Comparison of ENCODE assay signal across 8 mouse cellular contexts in genomic region chr11:48825979-48826751, GRCm38 (mm10). TPM values are rescaled to one million over a fixed set of nuclear protein-coding genes. Genes with fewer than 3 reads are reported as not detected.
A peak's percentile ranks its signal among the peaks of the same experiment; 100 is the strongest.
DNase-seq lines count a peak whose midpoint lies in the region; ATAC-seq and TF ChIP-seq lines count a peak whose summit lies in the region.
"Not testable (repeated sequence)": the region's sequence is repeated elsewhere in the genome, so short reads cannot be mapped to it uniquely, and the experiment has no call there.

TSS of gene Trim7 (plus strand) at chr11:48826140.
TSS of gene Gm12184 (minus strand) at chr11:48826655.

- intact Hi-C loops in heart, postnatal 10 days (cut with DNase I), result not testable (repeated sequence)

- not testable (repeated sequence) for H3K36me3 ChIP-seq in C2C12 (ENCODE audit: control insufficient read depth, insufficient read depth); forebrain, embryonic 14.5 days (ENCODE audit: control insufficient read depth, insufficient read depth, low read length); kidney, embryonic 14.5 days (ENCODE audit: control insufficient read depth, insufficient read depth, low read length); liver, embryonic 13.5 days

- not testable (repeated sequence) for H3K4me1 ChIP-seq in forebrain, embryonic 14.5 days (ENCODE audit: control insufficient read depth, insufficient read depth, low read length); kidney, embryonic 14.5 days (ENCODE audit: control insufficient read depth, insufficient read depth, low read length)
- H3K4me1 ChIP-seq in liver, embryonic 13.5 days (replicated peaks), result peaks cover 34% of the 10 kb centered on the region

- DNase-seq in cerebellum, postnatal 10 days, result peak; percentile 34 to 42
- not testable (repeated sequence) for DNase-seq in forebrain, embryonic 14.5 days (ENCODE audit: low spot score)
- peak; percentile 37 to 40 for DNase-seq in heart, postnatal 10 days
- peak; percentile 49 for DNase-seq in liver, embryonic 13.5 days
- peak; percentile 29 for DNase-seq in ovary, postnatal 36 days (ENCODE audit: low spot score)

- peak within 1 kb of the TSS; percentile 14; the same call in 1 of the 2 replicates for H3K27ac ChIP-seq in forebrain, embryonic 14.5 days (ENCODE audit: low read depth, low read length)
- peak within 1 kb of the TSS; percentile 62; the same call in 1 of the 2 replicates for H3K27ac ChIP-seq in kidney, embryonic 14.5 days (ENCODE audit: low read depth, low read length)
- H3K27ac ChIP-seq in liver, embryonic 13.5 days, result not testable (repeated sequence)

- not testable (repeated sequence) for H3K9me3 ChIP-seq in forebrain, embryonic 14.5 days (replicated peaks; ENCODE audit: control insufficient read depth, low read length); kidney, embryonic 14.5 days (ENCODE audit: control insufficient read depth, low read length); liver, embryonic 13.5 days (replicated peaks)

- peak; percentile 83 for ATAC-seq in forebrain, embryonic 14.5 days
- ATAC-seq in kidney, embryonic 14.5 days (ENCODE audit: low FRiP score, low TSS enrichment), result peak; percentile 84
- peak; percentile 74 for ATAC-seq in liver, embryonic 13.5 days (ENCODE audit: low read depth)
- peak; percentile 47 for ATAC-seq in megakaryocyte-erythroid progenitor cell, adult 5-6 weeks (replicated peaks; ENCODE audit: low FRiP score, low TSS enrichment, poor library complexity, severe bottlenecking)

- H3K9ac ChIP-seq in forebrain, embryonic 14.5 days (ENCODE audit: low read length), result peak within 1 kb of the TSS; percentile 35
- H3K9ac ChIP-seq in kidney, embryonic 14.5 days (ENCODE audit: low read depth, low read length), result peak within 1 kb of the TSS; percentile 58; the same call in 1 of the 2 replicates
- H3K9ac ChIP-seq in liver, embryonic 13.5 days, result peak within 1 kb of the TSS; percentile 64

- H3K79me3 ChIP-seq in C2C12 (ENCODE audit: low read depth), result not testable (repeated sequence)

- H3K4me3 ChIP-seq in C2C12 (ENCODE audit: insufficient read depth, poor library complexity, severe bottlenecking), result peak within 1 kb of the TSS; percentile 25
- H3K4me3 ChIP-seq in forebrain, embryonic 14.5 days (ENCODE audit: low read depth, low read length), result peak within 1 kb of the TSS; percentile 36
- peak within 1 kb of the TSS; percentile 47 for H3K4me3 ChIP-seq in kidney, embryonic 14.5 days (ENCODE audit: low read length)
- H3K4me3 ChIP-seq in liver, embryonic 13.5 days (replicated peaks), result peak within 1 kb of the TSS; percentile 61

- H3K79me2 ChIP-seq in C2C12 (ENCODE audit: control insufficient read depth, insufficient read depth), result not testable (repeated sequence)

- under 1% methylated on average over 20 of the region's 92 CpGs for WGBS in forebrain, embryonic 14.5 days
- WGBS in kidney, embryonic 14.5 days, result under 1% methylated on average over 43 of the region's 92 CpGs
- 1% methylated on average over 37 of the region's 92 CpGs for WGBS in liver, embryonic 13.5 days (ENCODE audit: insufficient replicate concordance)

- H3K4me2 ChIP-seq in forebrain, embryonic 14.5 days (ENCODE audit: low read length), result peak within 1 kb of the TSS; percentile 50
- peak within 1 kb of the TSS; percentile 62 for H3K4me2 ChIP-seq in kidney, embryonic 14.5 days (replicated peaks; ENCODE audit: low read depth, low read length)
- peak within 1 kb of the TSS; percentile 85 for H3K4me2 ChIP-seq in liver, embryonic 13.5 days

- H3ac ChIP-seq in C2C12 (ENCODE audit: control insufficient read depth, insufficient read length, low read depth), result peak within 1 kb of the TSS; percentile 0

- not testable (repeated sequence) for TF ChIP-seq CTCF in C2C12 (IDR thresholded peaks at IDR 0.05; ENCODE audit: control insufficient read depth, insufficient read depth, insufficient read length)

- not testable (repeated sequence) for H3K27me3 ChIP-seq in C2C12 (ENCODE audit: control insufficient read depth, insufficient read depth, insufficient read length); forebrain, embryonic 14.5 days (replicated peaks; ENCODE audit: control insufficient read depth, insufficient read depth, low read length); kidney, embryonic 14.5 days (ENCODE audit: control insufficient read depth, insufficient read depth, low read length)
- H3K27me3 ChIP-seq in liver, embryonic 13.5 days, result peaks cover 27% of the 10 kb centered on the region

RNA-seq across cellular contexts. Expression of gene Trim7, which starts in this region (rescaled TPM):
- polyA plus RNA-seq in C2C12 (2012; fragmentation: generic; extraction: Trizol), result 1.9 TPM
- 0.61 and 1.3 TPM in 2 replicates for polyA plus RNA-seq in forebrain, embryonic 14.5 days (2014; fragmentation: Nextera tagmentation; extraction: Ambion mirVana)
- 10 to 100 TPM; 10.1 to 12.8 TPM for total RNA-seq in heart, postnatal 10 days (2021)
- polyA plus RNA-seq in kidney, embryonic 14.5 days (2014; fragmentation: Nextera tagmentation; extraction: Ambion mirVana), result 1.3 and 2.9 TPM in 2 replicates
- polyA plus RNA-seq in liver, embryonic 13.5 days (2015; fragmentation: Nextera tagmentation; extraction: Ambion mirVana), result 0.06 and 0.09 TPM in 2 replicates
- total RNA-seq in megakaryocyte-erythroid progenitor cell, adult 5-6 weeks (2014; fragmentation: Nextera tagmentation), result 0.84 TPM in 1 of 2 replicates, not detected in the other
- total RNA-seq in megakaryocyte-erythroid progenitor cell, adult 5-6 weeks (2017), result 0.75 and 0.80 TPM in 2 replicates

RNA-seq across cellular contexts. Expression of gene Gm12184, which starts in this region (rescaled TPM):
- 8.0 TPM for polyA plus RNA-seq in C2C12 (2012; fragmentation: generic; extraction: Trizol)
- 3.5 and 3.6 TPM in 2 replicates for polyA plus RNA-seq in forebrain, embryonic 14.5 days (2014; fragmentation: Nextera tagmentation; extraction: Ambion mirVana)
- total RNA-seq in heart, postnatal 10 days (2021), result 1 to 10 TPM; 2.9 to 5.0 TPM
- polyA plus RNA-seq in kidney, embryonic 14.5 days (2014; fragmentation: Nextera tagmentation; extraction: Ambion mirVana), result 5.6 and 7.6 TPM in 2 replicates
- 1.2 and 1.7 TPM in 2 replicates for polyA plus RNA-seq in liver, embryonic 13.5 days (2015; fragmentation: Nextera tagmentation; extraction: Ambion mirVana)
- 10.6 and 12.0 TPM in 2 replicates for total RNA-seq in megakaryocyte-erythroid progenitor cell, adult 5-6 weeks (2014; fragmentation: Nextera tagmentation)
- 6.7 and 9.1 TPM in 2 replicates for total RNA-seq in megakaryocyte-erythroid progenitor cell, adult 5-6 weeks (2017)

Comparison
In these comparisons a context has a peak if more than half of its experiments do, and no peak if none do; other contexts are left out.
1. RNA of gene Trim7 (total RNA-seq): 10.1 to 12.8 TPM in heart, postnatal 10 days; 0.75 to 0.84 TPM in megakaryocyte-erythroid progenitor cell, adult 5-6 weeks; every median in the first group is over 4 times any median in the second.
2. Peak in every context shown above with its lines, with median percentiles within 50 percentile points of each other: H3K4me3 ChIP-seq, ATAC-seq, H3K4me2 ChIP-seq and H3K9ac ChIP-seq.